Mouse (Mus musculus) heart, postnatal 14 days (tissue): ENCODE results near the gene Agap1. TPM values are rescaled to one million over a fixed set of nuclear protein-coding genes. Genes with fewer than 3 reads are reported as not detected.

ENCODE experiments used
- DNase-seq, 2 experiments: peaks; one replicate each; pipeline ENCODE4 v3.0.0; 2021 to 2022
- intact Hi-C: fragments of 180-260 bp; cut with DNase I; formaldehyde crosslinking; loops from one replicate; pipeline ENCODE4 v1.15.1; 2025
- total RNA-seq, 2 experiments: library from RNA; stranded (reverse); gene quantifications; 2 replicates each; pipeline ENCODE4 v1.2.3; 2021

Gene Agap1
- total RNA-seq, 2 experiments from 2014 or later: 47.7 to 49.8 TPM

- intact Hi-C loops: no loop called here
- DNase-seq: no peak
Observed at GRCm38 (mm10) chr1:89538163-89538946, 83.7 kb downstream of the Agap1 start.

GRCm38 (mm10) chr1:89539127-89539526, 84.5 kb downstream of the Agap1 start:
- intact Hi-C loops: no loop called here

GRCm38 (mm10) chr1:89541151-89541550, 86.5 kb downstream of the Agap1 start:
- no peak for DNase-seq

More at GRCm38 (mm10) chr1:89539127-89539526, 84.5 kb downstream of the Agap1 start:
- no peak for DNase-seq

GRCm38 (mm10) chr1:89542464-89542863, 87.9 kb downstream of the Agap1 start:
- intact Hi-C loops: no loop called here

More at GRCm38 (mm10) chr1:89541151-89541550, 86.5 kb downstream of the Agap1 start:
- intact Hi-C loops: no loop called here

GRCm38 (mm10) chr1:89543312-89543711, 88.7 kb downstream of the Agap1 start:
- intact Hi-C loops: no loop called here
- DNase-seq: no peak

More at GRCm38 (mm10) chr1:89542464-89542863, 87.9 kb downstream of the Agap1 start:
- DNase-seq: no peak

GRCm38 (mm10) chr1:89544094-89544493, 89.5 kb downstream of the Agap1 start:
- DNase-seq: no peak
- intact Hi-C loops: no loop called here

- peak in 1 of 2 experiments; percentile 44 for DNase-seq
- intact Hi-C loops: no loop called here
Observed at GRCm38 (mm10) chr1:89545099-89545498, 90.5 kb downstream of the Agap1 start.

GRCm38 (mm10) chr1:89547525-89548504, 93.2 kb downstream of the Agap1 start:
- DNase-seq: no peak
- intact Hi-C loops: no loop called here

GRCm38 (mm10) chr1:89550061-89550869, 95.7 kb downstream of the Agap1 start:
- intact Hi-C loops: no loop called here
- DNase-seq: no peak

GRCm38 (mm10) chr1:89552470-89552869, 97.9 kb downstream of the Agap1 start:
- DNase-seq: no peak
- intact Hi-C loops: no loop called here

- intact Hi-C loops: no loop called here
- no peak for DNase-seq
Observed at GRCm38 (mm10) chr1:89553791-89554190, 99.2 kb downstream of the Agap1 start.

- peak; percentile 46 to 63 for DNase-seq
- intact Hi-C loops: no loop called here
Observed at GRCm38 (mm10) chr1:89554969-89555856, 100.6 kb downstream of the Agap1 start.

GRCm38 (mm10) chr1:89556006-89556405, 101.4 kb downstream of the Agap1 start:
- intact Hi-C loops: no loop called here
- DNase-seq: no peak

GRCm38 (mm10) chr1:89557401-89557800, 102.8 kb downstream of the Agap1 start:
- intact Hi-C loops: no loop called here
- DNase-seq: no peak

- intact Hi-C loops: no loop called here
Observed at GRCm38 (mm10) chr1:89558080-89558479, 103.5 kb downstream of the Agap1 start.

GRCm38 (mm10) chr1:89563399-89563798, 108.8 kb downstream of the Agap1 start:
- intact Hi-C loops: no loop called here

More at GRCm38 (mm10) chr1:89558080-89558479, 103.5 kb downstream of the Agap1 start:
- DNase-seq: no peak

GRCm38 (mm10) chr1:89566578-89567488, 112.2 kb downstream of the Agap1 start:
- DNase-seq: no peak

More at GRCm38 (mm10) chr1:89563399-89563798, 108.8 kb downstream of the Agap1 start:
- no peak for DNase-seq

More at GRCm38 (mm10) chr1:89566578-89567488, 112.2 kb downstream of the Agap1 start:
- intact Hi-C loops: no loop called here
